Mouse (Mus musculus) kidney, adult 11 months (tissue): ENCODE results near the gene Prr3.
"Not testable (repeated sequence)": the region's sequence is repeated elsewhere in the genome, so short reads cannot be mapped to it uniquely, and the experiment has no call there.

Experiments
- DNase-seq: peaks from one replicate; pipeline ENCODE4 v3.0.0; 2022

Gene Prr3

GRCm38 (mm10) chr17:35998545-35999305 is 18.7 kb upstream of the Prr3 start:
- no peak for DNase-seq

- DNase-seq = no peak
Measured at GRCm38 (mm10) chr17:35997713-35998510, 17.9 kb upstream of the Prr3 start.

- DNase-seq = peak; percentile 95
Measured at GRCm38 (mm10) chr17:35996949-35997348, 16.9 kb upstream of the Prr3 start.

GRCm38 (mm10) chr17:35994879-35995240 is 14.8 kb upstream of the Prr3 start:
- DNase-seq = no peak

GRCm38 (mm10) chr17:35994175-35994878 is 14.3 kb upstream of the Prr3 start:
- DNase-seq = peak; percentile 81

- peak; percentile 60 for DNase-seq
Measured at GRCm38 (mm10) chr17:35993675-35994074, 13.6 kb upstream of the Prr3 start.

- DNase-seq = no peak
Measured at GRCm38 (mm10) chr17:35991781-35992180, 11.7 kb upstream of the Prr3 start.

- DNase-seq = no peak
Measured at GRCm38 (mm10) chr17:35981776-35982175, 1.7 kb upstream of the Prr3 start.

GRCm38 (mm10) chr17:35980363-35980754 is 323 bp upstream of the Prr3 start:
- peak; percentile 49 for DNase-seq

GRCm38 (mm10) chr17:35978811-35979400 is 1.1 kb downstream of the Prr3 start:
- no peak for DNase-seq

GRCm38 (mm10) chr17:35972131-35972530 is 7.9 kb downstream of the Prr3 start:
- no peak for DNase-seq

GRCm38 (mm10) chr17:35969418-35970389 is 10.3 kb downstream of the Prr3 start, which contains the start of gene Abcf1:
Gene Abcf1, minus strand, starts transcription at chr17:35969761.
- DNase-seq = peak; percentile 97

GRCm38 (mm10) chr17:35967621-35968020 is 12.4 kb downstream of the Prr3 start:
- DNase-seq = no peak

GRCm38 (mm10) chr17:35963279-35963678 is 16.8 kb downstream of the Prr3 start:
- no peak for DNase-seq

- DNase-seq = no peak
Measured at GRCm38 (mm10) chr17:35958533-35959223, 21.4 kb downstream of the Prr3 start.

- DNase-seq = no peak
Measured at GRCm38 (mm10) chr17:35954665-35955064, 25.4 kb downstream of the Prr3 start.

- DNase-seq = not testable (repeated sequence)
Measured at GRCm38 (mm10) chr17:35952559-35952958, 27.5 kb downstream of the Prr3 start.

- not testable (repeated sequence) for DNase-seq
Measured at GRCm38 (mm10) chr17:35950946-35951345, 29.1 kb downstream of the Prr3 start.

- no peak for DNase-seq
Measured at GRCm38 (mm10) chr17:35939941-35940340, 40.1 kb downstream of the Prr3 start.

GRCm38 (mm10) chr17:35939108-35939507 is 40.9 kb downstream of the Prr3 start:
- DNase-seq = no peak

- DNase-seq = no peak
Measured at GRCm38 (mm10) chr17:35937700-35938348, 42.2 kb downstream of the Prr3 start.
